Mouse (Mus musculus) adrenal gland, adult 18-20 months (tissue): Measurements from ENCODE around the gene Olfr1243. TPM values are rescaled to one million over a fixed set of nuclear protein-coding genes. Genes with fewer than 3 reads are reported as not detected.
"Not testable (repeated sequence)": the region's sequence is repeated elsewhere in the genome, so short reads cannot be mapped to it uniquely, and the experiment has no call there.

Experiments
- DNase-seq, 2 experiments: peaks; one replicate each; pipeline ENCODE4 v3.0.0; 2021 to 2022; ENCODE audit warnings: low spot score in 2 of 2
- long read RNA-seq, 2 experiments: library from polyadenylated mRNA; stranded (forward); transcript quantifications; one replicate each; pipeline ENCODE4 v2.0.0; 2021
- total RNA-seq, 2 experiments: library from RNA; stranded (reverse); gene quantifications; 1 replicate in 1 of 2; 2 replicates in 1 of 2; pipeline ENCODE4 v1.2.3; 2021

Olfr1243 gene
- not detected for total RNA-seq
- long read RNA-seq, experiment 1, result 0 reads
- long read RNA-seq, experiment 2, result 0 reads

DNA sequence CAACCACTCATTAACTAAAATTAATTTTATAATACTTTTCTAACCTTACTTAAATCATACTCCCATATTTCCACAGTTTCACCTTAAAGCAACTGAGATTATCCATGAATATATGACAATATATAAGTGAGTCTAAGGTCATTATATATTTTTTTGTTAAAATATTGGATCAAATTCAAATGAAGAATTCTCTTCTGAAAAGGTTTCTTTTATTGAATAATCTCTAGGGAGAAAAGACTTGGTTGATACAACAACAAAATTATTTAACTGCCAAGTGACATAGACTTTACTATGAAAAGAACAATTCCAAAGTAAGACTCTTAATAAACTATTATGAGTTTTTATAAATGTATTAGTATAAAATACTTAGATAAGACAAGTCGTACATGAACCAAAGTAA, at the start of gene Olfr1243:
Olfr1243 (minus strand) TSS at position 101 of the 400 bp plus-strand sequence.
- DNase-seq, result no peak

DNA sequence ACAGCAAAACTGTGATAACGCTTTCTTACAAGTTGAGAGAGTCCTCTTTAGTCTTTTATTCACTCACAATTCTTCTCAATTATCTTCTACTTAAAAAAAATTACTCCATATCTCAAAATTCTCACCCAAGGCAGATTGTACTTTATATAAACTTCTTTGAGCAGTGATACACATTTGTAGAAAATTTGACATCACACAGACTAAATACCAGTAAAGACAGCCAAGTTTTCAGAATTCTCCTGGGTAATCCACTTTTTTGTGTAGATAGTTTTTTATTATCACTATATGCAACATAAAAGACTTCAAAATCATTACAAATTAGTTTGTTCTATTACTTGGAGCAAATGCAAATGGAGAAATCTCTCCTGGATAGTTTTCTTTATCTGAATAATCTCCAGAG, 47.1 kb upstream of the Olfr1243 start, which contains the start of gene Olfr1245:
Olfr1245 (minus strand) TSS at position 101 of the 400 bp plus-strand sequence.
- DNase-seq, result no peak

DNA sequence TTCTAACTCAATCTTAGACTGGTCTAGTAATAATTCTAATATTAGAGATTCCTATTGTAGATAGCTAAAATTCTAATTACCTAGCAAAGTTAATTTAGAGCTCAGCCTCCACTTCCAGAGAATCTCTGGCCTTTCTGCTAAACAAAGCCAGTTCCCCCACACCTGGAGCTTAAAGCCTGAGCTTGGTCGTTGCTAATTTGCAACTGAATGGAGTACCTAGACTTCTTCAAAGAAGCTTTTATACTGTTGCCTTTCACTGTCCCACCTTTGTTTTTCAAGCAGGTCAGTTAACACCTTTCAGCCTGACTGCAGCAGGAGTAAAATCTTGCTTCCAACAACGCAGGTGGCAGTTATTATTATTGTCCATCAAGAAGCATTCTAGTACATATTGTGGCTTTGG, 31.4 kb upstream of the Olfr1243 start:
- DNase-seq, result not testable (repeated sequence)

DNA sequence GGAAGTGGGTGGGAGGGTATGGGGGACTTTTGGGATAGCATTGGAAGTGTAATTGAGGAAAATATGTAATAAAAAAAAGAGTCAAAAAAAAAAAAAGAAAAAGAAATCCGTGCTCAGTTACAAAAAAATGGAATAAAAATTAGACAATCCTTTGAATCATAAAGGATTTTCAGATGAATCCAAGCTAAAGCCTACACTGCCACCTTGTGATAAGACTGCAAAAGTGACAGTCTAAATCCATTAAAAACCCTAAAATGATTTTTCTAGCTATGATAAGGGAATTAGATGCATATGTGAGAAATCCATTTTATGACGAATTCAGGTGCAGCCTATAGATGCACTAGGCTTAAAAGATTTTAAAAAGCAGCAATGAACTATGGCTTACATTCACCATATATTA, 13.2 kb upstream of the Olfr1243 start:
- no peak for DNase-seq

DNA sequence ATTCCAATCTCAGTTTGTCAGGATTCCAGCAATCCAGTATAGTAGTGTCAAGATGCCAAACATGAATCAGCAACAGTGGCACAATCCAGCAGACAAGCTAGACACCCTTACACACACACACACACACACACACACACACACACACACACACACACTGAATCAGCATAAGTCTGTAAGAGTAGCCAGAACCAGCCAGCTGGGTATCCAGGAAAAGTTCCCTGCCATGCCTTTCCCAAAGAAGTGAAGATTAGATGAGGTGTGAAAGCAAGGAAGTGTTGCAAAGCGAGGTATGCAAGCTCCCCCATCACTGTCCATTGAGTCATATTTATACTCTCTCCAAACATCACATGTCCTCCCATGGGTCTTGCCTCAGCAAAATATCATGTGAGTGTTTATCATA, 8.6 kb upstream of the Olfr1243 start:
- DNase-seq, result no peak

DNA sequence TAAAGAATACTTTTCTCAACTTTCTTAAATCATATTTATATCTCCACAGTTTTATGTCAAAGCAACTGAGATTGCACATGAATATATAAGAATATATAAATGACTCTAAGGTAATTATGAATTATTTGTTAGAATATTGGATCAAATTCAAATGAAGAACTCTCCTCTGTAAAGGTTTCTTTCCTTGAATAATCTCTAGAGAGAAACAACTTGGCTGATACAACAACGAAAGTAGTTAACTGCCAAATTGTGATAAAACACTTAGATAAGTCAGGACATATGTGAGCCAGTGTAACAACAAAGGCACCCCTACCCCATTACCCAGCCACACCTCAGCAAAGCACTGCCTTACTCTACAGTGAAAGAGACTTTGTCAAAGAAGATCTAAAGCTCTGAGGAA, 33.1 kb downstream of the Olfr1243 start, which contains the start of gene Olfr1242:
Olfr1242 (minus strand) TSS at position 101 of the 400 bp plus-strand sequence.
- DNase-seq, result no peak

DNA sequence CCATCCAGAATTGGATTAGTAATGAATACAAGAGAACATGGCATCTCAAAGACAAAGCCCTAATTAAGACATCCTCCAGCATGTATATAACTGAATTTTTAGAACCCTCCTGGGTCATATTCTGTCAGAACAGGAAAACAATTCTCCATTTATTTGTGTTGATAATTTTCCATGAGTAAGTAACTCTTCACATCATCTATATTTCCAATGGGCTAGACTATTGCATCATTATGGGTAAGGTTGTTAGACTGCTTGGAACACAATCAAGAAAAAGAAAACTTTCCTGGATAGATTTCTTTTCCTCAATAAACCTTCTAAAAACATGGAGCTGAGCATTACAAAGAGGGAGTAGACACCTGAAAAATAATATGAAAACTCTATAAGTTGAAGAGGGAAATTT, 44.3 kb downstream of the Olfr1243 start, which contains the start of gene Olfr1241:
Olfr1241 (minus strand) TSS at position 101 of the 400 bp plus-strand sequence.
- DNase-seq, result no peak

Other genes with a start within 250 kb of the Olfr1243 start
- gene Olfr1229, start 243.5 kb downstream of the Olfr1243 start, total RNA-seq, result not detected
- not detected for gene Olfr1230, start 234.2 kb downstream of the Olfr1243 start, total RNA-seq
- not detected for gene Olfr1231, start 224.4 kb downstream of the Olfr1243 start, total RNA-seq
- not detected for gene Olfr1232, start 201.8 kb downstream of the Olfr1243 start, total RNA-seq
- gene Olfr1233, start 189.1 kb downstream of the Olfr1243 start, total RNA-seq, result not detected
- gene Olfr1234, start 166.6 kb downstream of the Olfr1243 start, total RNA-seq, result not detected
- not detected for gene Olfr1238, start 121.8 kb downstream of the Olfr1243 start, total RNA-seq
- not detected for gene Olfr1239, start 111.1 kb downstream of the Olfr1243 start, total RNA-seq
- gene Olfr1240, start 88.5 kb downstream of the Olfr1243 start, total RNA-seq, result not detected
- gene Olfr1241, start 44.4 kb downstream of the Olfr1243 start, total RNA-seq, result not detected
- not detected for gene Olfr1242, start 33.2 kb downstream of the Olfr1243 start, total RNA-seq
- gene Olfr1245, start 47.0 kb upstream of the Olfr1243 start, total RNA-seq, result not detected
- gene Olfr1246, start 61.7 kb upstream of the Olfr1243 start, total RNA-seq, result not detected
- not detected for gene Olfr1247, start 82.6 kb upstream of the Olfr1243 start, total RNA-seq
- not detected for gene Olfr1248, start 86.8 kb upstream of the Olfr1243 start, total RNA-seq
- gene Olfr1249, start 103.5 kb upstream of the Olfr1243 start, total RNA-seq, result not detected
- not detected for gene Olfr1250, start 130.0 kb upstream of the Olfr1243 start, total RNA-seq
- gene Olfr1251, start 140.4 kb upstream of the Olfr1243 start, total RNA-seq, result not detected
- gene Olfr1252, start 193.5 kb upstream of the Olfr1243 start, total RNA-seq, result not detected
- not detected for gene Olfr1253, start 225.6 kb upstream of the Olfr1243 start, total RNA-seq